11 mouse cellular contexts compared by ENCODE assay signal in the genomic region with DNA sequence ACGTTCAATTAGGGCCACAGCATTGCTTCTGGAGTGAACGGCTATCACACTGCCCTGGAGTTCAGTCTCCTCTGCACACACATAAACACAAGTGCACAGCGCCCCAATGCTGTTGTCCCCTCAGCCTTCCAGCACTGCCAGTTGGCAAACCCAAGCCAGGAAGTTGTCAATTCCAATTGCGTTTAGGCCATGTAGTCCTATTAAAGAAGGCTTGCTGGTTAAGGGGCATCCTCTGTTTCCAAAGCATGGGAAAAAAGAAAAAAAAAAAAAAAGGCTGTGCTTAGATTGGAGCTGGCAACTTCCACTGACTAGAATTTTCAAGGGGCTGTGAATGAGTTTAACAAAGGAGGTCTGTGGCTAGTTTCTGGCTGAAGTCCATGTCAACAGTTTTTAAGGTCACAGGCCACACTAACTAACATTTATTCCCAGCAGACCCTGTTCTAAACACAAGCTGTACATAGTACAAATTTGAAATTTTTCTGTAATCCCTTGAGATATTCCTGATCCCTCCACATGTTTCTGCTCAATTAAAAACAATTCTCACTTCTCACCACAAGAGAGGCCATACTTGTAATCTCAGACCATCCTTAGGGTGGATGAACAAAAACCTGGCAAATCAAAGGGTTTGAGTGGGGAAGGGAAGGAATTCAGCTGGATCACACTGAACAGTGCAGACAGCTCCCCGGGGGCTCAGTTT.
DNase-seq lines count a peak whose midpoint lies in the region; ATAC-seq and TF ChIP-seq lines count a peak whose summit lies in the region.
"Had no signal": no experiment of that assay in that cellular context is flagged by ENCODE, and none has a peak within 500 bp of the region (broad histone marks: within the 10 kb centered on the region; RNA-seq: fewer than 3 reads in every experiment).

No protein-coding gene starts in this region.

- WGBS in heart, adult 2 months = 61% methylated on average over 5 of the region's 5 CpGs
- 70% methylated on average over 5 of the region's 5 CpGs for WGBS in heart, embryonic 10.5 days
- 75% methylated on average over 5 of the region's 5 CpGs for WGBS in liver, embryonic 15.5 days (ENCODE audit: insufficient replicate concordance)

- H3K79me2 ChIP-seq in heart, adult 2 months (replicated peaks; ENCODE audit: control insufficient read depth, insufficient read depth, low read length) = no peaks in the 10 kb centered on the region

- intact Hi-C loops in heart, adult 2 months (cut with DNase I) = no loop called here

- peak overlapping the region; percentile 21; the same call in 1 of the 2 replicates for H3K27ac ChIP-seq in heart, adult 2 months
- no peak overlapping the region for H3K27ac ChIP-seq in heart, embryonic 10.5 days
- no peak overlapping the region for H3K27ac ChIP-seq in liver, embryonic 15.5 days (replicated peaks)
- H3K27ac ChIP-seq: embryonic facial prominence, embryonic 13.5 days had no signal

- H3K9ac ChIP-seq in heart, adult 2 months (ENCODE audit: low read depth, low read length) = no peak overlapping the region
- H3K9ac ChIP-seq in liver, embryonic 15.5 days = no peak overlapping the region
- H3K9ac ChIP-seq: embryonic facial prominence, embryonic 13.5 days had no signal

- DNase-seq in heart, adult 2 months = peak; percentile 31 to 41
- DNase-seq in heart, embryonic 10.5 days (ENCODE audit: low spot score) = no peak
- DNase-seq in Muller cell, postnatal 12 days (ENCODE audit: inconsistent ontology term) = peak; percentile 90
- peak; percentile 28 to 29 for DNase-seq in frontal cortex, postnatal 10 days (ENCODE audit: low spot score in 2 of 2)
- DNase-seq in urinary bladder, postnatal 25 days (ENCODE audit: low spot score) = no peak
- no peak for DNase-seq in testis, postnatal 10 days (ENCODE audit: low spot score)

- no peak for TF ChIP-seq POLR2A in heart, adult 2 months (IDR thresholded peaks at IDR 0.05; ENCODE audit: insufficient read depth, low read depth, low read length)

- 0 out of 2 replicates have a peak, but pooled peaks have one; percentile 37 for ATAC-seq in liver, embryonic 15.5 days (ENCODE audit: insufficient read depth)
- no peak for ATAC-seq in erythroblast, adult 5-6 weeks (replicated peaks; ENCODE audit: low FRiP score, poor library complexity, severe bottlenecking)

- H3K36me3 ChIP-seq in heart, adult 2 months (ENCODE audit: control insufficient read depth, insufficient read depth, low read length) = no peaks in the 10 kb centered on the region; the same call in 1 of the 2 replicates
- no peaks in the 10 kb centered on the region for H3K36me3 ChIP-seq in heart, embryonic 10.5 days
- no peaks in the 10 kb centered on the region for H3K36me3 ChIP-seq in liver, embryonic 15.5 days (replicated peaks)
- H3K36me3 ChIP-seq: embryonic facial prominence, embryonic 13.5 days had no signal

- H3K4me3 ChIP-seq in heart, adult 2 months = no peak overlapping the region
- no peak overlapping the region for H3K4me3 ChIP-seq in heart, embryonic 10.5 days
- no peak overlapping the region for H3K4me3 ChIP-seq in liver, embryonic 15.5 days (replicated peaks)
- H3K4me3 ChIP-seq: embryonic facial prominence, embryonic 13.5 days; megakaryocyte, embryonic 14.5 days had no signal

- H3K27me3 ChIP-seq in heart, adult 2 months (ENCODE audit: control insufficient read depth, insufficient read depth, low read length) = no peaks in the 10 kb centered on the region
- H3K27me3 ChIP-seq in heart, embryonic 10.5 days (ENCODE audit: insufficient read depth, poor library complexity, severe bottlenecking) = no peaks in the 10 kb centered on the region
- H3K27me3 ChIP-seq in liver, embryonic 15.5 days = no peaks in the 10 kb centered on the region
- H3K27me3 ChIP-seq: CH12.LX; embryonic facial prominence, embryonic 13.5 days; megakaryocyte, embryonic 14.5 days had no signal

- no peak overlapping the region for H3K4me2 ChIP-seq in liver, embryonic 15.5 days
- H3K4me2 ChIP-seq: embryonic facial prominence, embryonic 13.5 days had no signal

- no peak for TF ChIP-seq EP300 in heart, adult 2 months (IDR thresholded peaks at IDR 0.05; ENCODE audit: insufficient read depth, low read depth, low read length)

- H3K9me3 ChIP-seq in heart, embryonic 10.5 days = no peaks in the 10 kb centered on the region
- no peaks in the 10 kb centered on the region for H3K9me3 ChIP-seq in liver, embryonic 15.5 days (replicated peaks)
- H3K9me3 ChIP-seq: embryonic facial prominence, embryonic 13.5 days; megakaryocyte, embryonic 14.5 days had no signal

- TF ChIP-seq CTCF in heart, adult 2 months (IDR thresholded peaks at IDR 0.05) = 0 out of 2 replicates have a peak, but pooled peaks have one; percentile 15

- peaks cover 2% of the 10 kb centered on the region for H3K4me1 ChIP-seq in heart, adult 2 months (ENCODE audit: control insufficient read depth, insufficient read depth, low read length)
- H3K4me1 ChIP-seq in heart, embryonic 10.5 days = 0 out of 2 replicates have a peak, but pooled peaks cover 5% of the 10 kb centered on the region
- H3K4me1 ChIP-seq in liver, embryonic 15.5 days (replicated peaks) = peaks cover 10% of the 10 kb centered on the region
- H3K4me1 ChIP-seq: megakaryocyte, embryonic 14.5 days had no signal

Comparison
In these comparisons a context has a peak if more than half of its experiments do, and no peak if none do; other contexts are left out.
1. DNase-seq: peak in heart, adult 2 months (2 of 2), Muller cell, postnatal 12 days (single experiment) and frontal cortex, postnatal 10 days (2 of 2); none in heart, embryonic 10.5 days (single experiment), urinary bladder, postnatal 25 days (single experiment) and testis, postnatal 10 days (single experiment).